Mouse (Mus musculus) stomach, embryonic 14.5 days (tissue): Measurements from ENCODE around the gene Chl1. TPM values are rescaled to one million over a fixed set of nuclear protein-coding genes. Genes with fewer than 3 reads are reported as not detected.

Source experiments
- ATAC-seq: fragments of 200-750 bp; cut with Nextera tagmentation; 2 replicates; pipeline ENCODE4 v1.8.0; 2017; ENCODE audit warnings: low read depth, moderate TSS enrichment; ENCODE audit not compliant: insufficient number of reproducible peaks, insufficient read depth, low FRiP score
- H3K27ac ChIP-seq: fragments of 300-500 bp; sonication (generic); 2 replicates; pipeline ENCODE4 v1.5.1; 2014; ENCODE audit warnings: mild to moderate bottlenecking, low read length, moderate library complexity, mixed read lengths
- H3K27me3 ChIP-seq: fragments of 300-500 bp; sonication (generic); 2 replicates; pipeline ENCODE4 v1.6.1; 2014; ENCODE audit warnings: low read length, control low read depth, mixed read lengths; ENCODE audit not compliant: control insufficient read depth, insufficient read depth
- H3K36me3 ChIP-seq: fragments of 300-500 bp; sonication (generic); 2 replicates; pipeline ENCODE4 v1.6.1; 2014; ENCODE audit warnings: mild to moderate bottlenecking, control low read depth, low read length, moderate library complexity, mixed read lengths; ENCODE audit not compliant: control insufficient read depth, insufficient read depth
- H3K4me1 ChIP-seq: fragments of 300-500 bp; sonication (generic); 2 replicates; pipeline ENCODE4 v1.6.1; 2014; ENCODE audit warnings: low read length, control low read depth, mixed read lengths; ENCODE audit not compliant: control insufficient read depth, insufficient read depth
- H3K4me2 ChIP-seq: fragments of 300-500 bp; sonication (generic); replicated peaks from 2 replicates; pipeline ENCODE4 v1.6.1; 2014; ENCODE audit warnings: low read depth, low read length, control low read depth
- H3K4me3 ChIP-seq: fragments of 300-500 bp; sonication (generic); 2 replicates; pipeline ENCODE4 v1.5.1; 2014; ENCODE audit warnings: low read depth, low read length, control low read depth
- H3K9ac ChIP-seq: fragments of 300-500 bp; sonication (generic); replicated peaks from 2 replicates; pipeline ENCODE4 v1.6.1; 2014; ENCODE audit warnings: low read depth, mild to moderate bottlenecking, control low read depth, low read length, moderate library complexity, mixed read lengths
- H3K9me3 ChIP-seq: fragments of 300-500 bp; sonication (generic); 2 replicates; pipeline ENCODE4 v1.6.1; 2016; ENCODE audit warnings: low read depth, low read length, control low read depth; ENCODE audit not compliant: control insufficient read depth
- WGBS: fragments of 180-500 bp; shearing (Covaris S2); extraction: QIAGEN DNeasy Blood & Tissue Kit; methylation state at CpG from one replicate; pipeline ENCODE4 v1.1.7; 2014; 5-methylcytosine and 5-hydroxymethylcytosine counted together
- polyA plus RNA-seq: library from polyadenylated mRNA; unstranded; fragments of >200 nt; fragmentation: Nextera tagmentation; extraction: Ambion mirVana; gene quantifications from 2 replicates; pipeline ENCODE4 v1.2.1, GENCODE M21; 2014

Chl1 gene
- polyA plus RNA-seq, 1 experiment from 2014 or later = 9.3 TPM

DNA sequence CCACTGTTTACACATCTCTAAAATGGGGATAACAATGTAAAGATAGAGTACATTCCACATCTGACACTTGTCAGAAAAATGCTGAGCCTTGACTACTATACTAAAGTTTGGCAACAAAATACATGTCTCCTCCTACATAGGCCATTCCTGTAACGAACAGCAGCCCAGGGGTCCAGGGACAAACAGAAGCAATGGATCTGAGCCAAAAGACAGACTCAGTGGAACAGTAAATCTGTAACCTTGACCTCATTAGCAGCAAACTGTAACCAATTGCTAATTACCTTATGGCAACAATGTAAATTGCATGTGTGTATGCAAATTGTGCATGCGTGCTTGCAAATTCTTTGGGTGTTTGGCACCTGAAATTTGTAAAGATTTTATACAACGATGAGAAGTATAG, 100.3 kb downstream of the Chl1 start:
- H3K27ac ChIP-seq = no peak overlapping the region
- no peaks in the 10 kb centered on the region for H3K36me3 ChIP-seq
- WGBS = 85% methylated on average over 3 of the region's 3 CpGs
- no peaks in the 10 kb centered on the region for H3K27me3 ChIP-seq
- H3K4me3 ChIP-seq = no peak overlapping the region
- H3K9ac ChIP-seq = no peak overlapping the region
- no peaks in the 10 kb centered on the region for H3K9me3 ChIP-seq
- no peak for ATAC-seq
- H3K4me2 ChIP-seq = no peak overlapping the region
- H3K4me1 ChIP-seq = no peaks in the 10 kb centered on the region

GRCm38 (mm10) chr6:103612626-103613025, 102.2 kb downstream of the Chl1 start:
- H3K4me1 ChIP-seq = no peaks in the 10 kb centered on the region

DNA sequence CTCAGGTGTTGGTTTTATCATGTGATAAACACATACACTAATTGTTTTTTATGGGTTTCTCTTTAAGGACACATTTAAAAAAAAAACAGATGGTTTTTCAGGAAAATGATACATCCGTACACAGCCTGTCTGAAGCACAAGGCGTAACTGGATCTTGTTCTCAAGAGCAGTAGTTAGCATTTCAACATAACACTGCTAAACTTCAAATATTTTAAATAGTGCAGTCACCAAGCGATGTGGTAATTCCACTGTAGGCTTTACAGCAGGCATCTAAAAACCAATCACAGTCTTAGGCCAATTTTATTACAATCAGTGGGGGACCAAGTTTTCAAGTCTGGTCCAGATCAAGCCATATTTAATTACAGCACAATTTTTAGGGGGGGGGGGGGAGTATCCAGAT, 103.3 kb downstream of the Chl1 start:
- Histone ChIP-seq H3K27ac (no peak overlapping the region), H3K9me3 (no peaks in the 10 kb centered on the region), H3K4me1 (no peaks in the 10 kb centered on the region), H3K27me3 (no peaks in the 10 kb centered on the region), H3K9ac (no peak overlapping the region), H3K4me2 (no peak overlapping the region), H3K4me3 (no peak overlapping the region), H3K36me3 (no peaks in the 10 kb centered on the region)
- ATAC-seq = no peak
- WGBS = 71% methylated on average over 3 of the region's 3 CpGs

More at GRCm38 (mm10) chr6:103612626-103613025, 102.2 kb downstream of the Chl1 start:
- Histone ChIP-seq H3K36me3 (no peaks in the 10 kb centered on the region), H3K9me3 (no peaks in the 10 kb centered on the region), H3K4me3 (no peak overlapping the region), H3K27ac (no peak overlapping the region), H3K27me3 (no peaks in the 10 kb centered on the region), H3K4me2 (no peak overlapping the region), H3K9ac (no peak overlapping the region)
- no peak for ATAC-seq
- WGBS = 78% methylated on average over 3 of the region's 3 CpGs

DNA sequence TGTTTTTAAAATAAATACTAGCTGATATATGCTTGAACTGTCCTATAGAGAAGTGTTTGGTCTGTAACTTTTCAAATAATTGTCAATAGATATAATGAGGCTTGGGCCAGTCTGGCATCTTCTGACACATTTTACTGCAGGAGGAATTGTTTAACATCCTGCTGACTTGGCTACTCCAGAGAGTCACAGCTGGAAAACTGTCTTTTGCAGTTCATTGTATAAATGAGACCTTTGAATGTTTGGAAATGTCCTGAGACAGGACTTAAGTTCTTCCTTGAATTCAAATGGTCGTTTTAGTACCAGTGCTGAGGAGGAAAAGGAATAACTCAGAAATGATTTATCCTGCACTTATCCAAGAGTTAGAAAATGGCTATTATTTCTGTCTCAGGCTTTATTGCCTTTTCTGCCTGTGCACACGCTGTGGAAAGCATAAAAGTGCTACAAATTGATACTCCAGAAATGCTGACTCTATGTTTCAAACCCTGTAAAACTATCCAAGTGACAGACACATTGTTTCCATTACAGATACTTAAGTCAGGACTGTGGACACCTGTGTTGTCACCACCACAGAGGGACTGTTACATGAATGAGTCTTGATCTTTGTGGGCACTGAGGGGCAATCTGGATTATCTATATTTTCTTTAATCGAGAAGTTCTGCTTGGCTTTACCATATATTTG, 105.7 kb downstream of the Chl1 start:
- WGBS = 36% methylated on average over 3 of the region's 3 CpGs
- H3K4me1 ChIP-seq = no peaks in the 10 kb centered on the region
- H3K27ac ChIP-seq = no peak overlapping the region
- no peak overlapping the region for H3K9ac ChIP-seq
- no peaks in the 10 kb centered on the region for H3K9me3 ChIP-seq
- ATAC-seq = no peak
- H3K4me3 ChIP-seq = no peak overlapping the region
- H3K36me3 ChIP-seq = no peaks in the 10 kb centered on the region
- no peaks in the 10 kb centered on the region for H3K27me3 ChIP-seq
- no peak overlapping the region for H3K4me2 ChIP-seq

DNA sequence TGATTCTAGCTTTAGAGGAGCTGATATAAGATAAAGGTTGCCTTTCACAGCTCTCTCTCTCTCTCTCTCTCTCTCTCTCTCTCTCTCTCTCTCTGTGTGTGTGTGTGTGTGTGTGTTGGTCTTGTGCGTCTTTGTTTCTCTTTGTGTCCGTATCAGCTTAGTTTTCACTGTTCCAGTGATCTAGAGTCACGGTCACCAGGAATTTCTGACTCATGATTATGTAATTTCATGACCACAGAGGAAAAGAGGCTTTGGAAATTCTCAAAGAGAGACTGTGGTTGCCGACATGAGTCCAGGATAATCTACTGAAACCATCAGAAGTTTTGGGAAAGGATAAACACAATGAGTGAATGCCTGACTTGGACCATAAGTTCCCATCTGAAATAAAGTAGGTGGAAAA, 110.5 kb downstream of the Chl1 start:
- H3K27ac ChIP-seq = no peak overlapping the region
- no peaks in the 10 kb centered on the region for H3K9me3 ChIP-seq
- WGBS = 68% methylated on average over 4 of the region's 4 CpGs
- H3K9ac ChIP-seq = no peak overlapping the region
- no peaks in the 10 kb centered on the region for H3K4me1 ChIP-seq
- no peaks in the 10 kb centered on the region for H3K27me3 ChIP-seq
- H3K36me3 ChIP-seq = no peaks in the 10 kb centered on the region
- no peak overlapping the region for H3K4me3 ChIP-seq
- no peak overlapping the region for H3K4me2 ChIP-seq
- ATAC-seq = no peak

DNA sequence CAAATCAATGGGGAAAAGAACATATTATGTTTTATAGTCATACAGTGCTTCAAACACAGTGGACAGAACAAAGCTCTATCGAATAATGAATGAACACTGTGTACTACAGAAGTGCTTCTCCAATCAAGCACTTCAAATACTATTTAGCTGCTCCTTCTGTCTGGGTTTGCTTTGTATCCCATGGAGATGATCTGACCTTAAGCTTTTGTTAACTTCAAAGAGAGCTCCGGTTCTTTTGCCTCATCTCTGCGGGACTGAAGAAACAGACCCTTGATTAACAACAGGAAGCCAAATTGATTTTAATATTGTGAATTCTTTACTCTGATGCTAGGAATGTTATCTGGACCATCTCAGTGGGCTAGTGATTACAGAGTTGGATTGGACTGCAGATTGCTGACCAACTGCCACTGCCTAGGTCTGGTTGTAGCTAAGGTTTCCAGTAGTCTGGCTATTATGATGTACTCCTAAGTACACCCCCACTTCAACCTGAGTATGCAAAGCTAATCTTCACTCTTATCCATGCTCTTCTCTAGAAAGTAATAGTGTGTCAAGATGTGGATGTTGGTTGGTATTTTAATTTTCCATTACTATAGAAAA, 111.8 kb downstream of the Chl1 start:
- 76% methylated on average over 3 of the region's 3 CpGs for WGBS
- no peaks in the 10 kb centered on the region for H3K36me3 ChIP-seq
- no peak overlapping the region for H3K4me2 ChIP-seq
- H3K27ac ChIP-seq = no peak overlapping the region
- no peaks in the 10 kb centered on the region for H3K4me1 ChIP-seq
- H3K27me3 ChIP-seq = no peaks in the 10 kb centered on the region
- no peak for ATAC-seq
- H3K4me3 ChIP-seq = no peak overlapping the region
- no peaks in the 10 kb centered on the region for H3K9me3 ChIP-seq
- H3K9ac ChIP-seq = no peak overlapping the region

- 18% methylated on average over 3 of the region's 3 CpGs for WGBS
- Histone ChIP-seq H3K4me3 (no peak overlapping the region), H3K4me1 (no peaks in the 10 kb centered on the region), H3K4me2 (no peak overlapping the region), H3K27me3 (no peaks in the 10 kb centered on the region), H3K9me3 (no peaks in the 10 kb centered on the region), H3K9ac (no peak overlapping the region), H3K27ac (no peak overlapping the region), H3K36me3 (no peaks in the 10 kb centered on the region)
- no peak for ATAC-seq
These were observed 122.5 kb downstream of the Chl1 start for GRCm38 (mm10) chr6:103632856-103633255.

DNA sequence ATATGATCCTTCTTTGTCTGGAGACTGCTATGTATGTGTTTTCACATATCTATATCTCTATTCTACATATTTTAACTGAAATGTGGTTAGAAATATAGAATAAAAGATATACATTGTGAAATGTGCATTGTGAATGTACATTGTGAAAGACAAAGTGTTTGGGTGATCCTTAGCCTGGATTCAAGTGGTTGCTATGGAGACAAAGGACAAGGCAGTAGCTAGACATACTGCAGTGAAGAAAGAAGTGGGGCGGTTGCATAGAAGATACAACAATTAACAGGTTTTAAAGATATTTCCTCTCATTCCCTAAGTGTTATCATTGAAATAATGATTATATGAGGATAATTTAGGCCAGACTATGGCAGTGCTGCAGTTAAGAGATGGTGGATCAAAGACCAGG, 146.4 kb downstream of the Chl1 start:
- Histone ChIP-seq H3K9ac (no peak overlapping the region), H3K4me2 (no peak overlapping the region), H3K4me3 (no peak overlapping the region), H3K4me1 (no peaks in the 10 kb centered on the region), H3K27ac (no peak overlapping the region), H3K27me3 (no peaks in the 10 kb centered on the region), H3K36me3 (no peaks in the 10 kb centered on the region), H3K9me3 (no peaks in the 10 kb centered on the region)
- ATAC-seq = no peak
- 76% methylated on average over 1 of the region's 1 CpGs for WGBS

DNA sequence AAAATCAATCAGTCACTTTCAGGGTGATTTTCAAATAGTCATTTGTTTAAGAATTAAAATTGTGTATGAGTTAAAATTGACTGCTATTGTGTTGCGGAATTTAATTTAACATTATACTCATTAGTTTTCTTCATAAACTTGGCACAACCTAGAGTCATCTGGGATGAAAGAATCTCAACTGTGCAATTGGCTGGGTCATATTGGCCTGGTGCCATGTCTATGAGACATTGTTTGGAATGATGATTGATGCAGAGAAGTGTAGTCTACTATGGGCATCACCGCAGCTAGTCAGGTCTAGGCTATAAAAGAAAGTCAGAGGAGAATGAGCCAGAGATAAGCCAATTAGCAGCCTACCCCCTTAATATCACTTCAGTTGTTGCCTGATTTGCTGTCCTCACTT, 148.8 kb downstream of the Chl1 start:
- no peak for ATAC-seq
- WGBS = 86% methylated on average over 2 of the region's 2 CpGs
- H3K9me3 ChIP-seq = no peaks in the 10 kb centered on the region

More for the DNA sequence above, 148.8 kb downstream of the Chl1 start:
- Histone ChIP-seq H3K36me3 (no peaks in the 10 kb centered on the region), H3K4me1 (no peaks in the 10 kb centered on the region), H3K9ac (no peak overlapping the region), H3K27ac (no peak overlapping the region), H3K4me2 (no peak overlapping the region), H3K4me3 (no peak overlapping the region), H3K27me3 (no peaks in the 10 kb centered on the region)
